In genomic region chr14:121108439-121109115, GRCm38 (mm10) we compare ENCODE assay signal across 7 mouse cellular contexts.
DNase-seq lines count a peak whose midpoint lies in the region; ATAC-seq and TF ChIP-seq lines count a peak whose summit lies in the region.

No protein-coding gene starts in this region.

- H3K9ac ChIP-seq in embryonic facial prominence, embryonic 14.5 days (ENCODE audit: low read depth, low read length), result no peak overlapping the region
- no peak overlapping the region for H3K9ac ChIP-seq in intestine, embryonic 15.5 days
- no peak overlapping the region for H3K9ac ChIP-seq in lung, embryonic 14.5 days

- peak overlapping the region; percentile 54; the same call in 1 of the 2 replicates for H3K27ac ChIP-seq in cortical plate, adult 2 months (ENCODE audit: insufficient read depth, low read length)
- peak overlapping the region; percentile 89 for H3K27ac ChIP-seq in embryonic facial prominence, embryonic 14.5 days (replicated peaks; ENCODE audit: low read depth, low read length)
- H3K27ac ChIP-seq in intestine, embryonic 15.5 days, result peak overlapping the region; percentile 72
- H3K27ac ChIP-seq in lung, embryonic 14.5 days (ENCODE audit: low read depth), result peak overlapping the region; percentile 90

- peaks cover 7% of the 10 kb centered on the region for H3K4me1 ChIP-seq in cortical plate, adult 2 months (ENCODE audit: control insufficient read depth, insufficient read depth, low read length)
- peaks cover 55% of the 10 kb centered on the region for H3K4me1 ChIP-seq in embryonic facial prominence, embryonic 14.5 days (ENCODE audit: control insufficient read depth, insufficient read depth, low read length)
- H3K4me1 ChIP-seq in intestine, embryonic 15.5 days (replicated peaks), result peaks cover 53% of the 10 kb centered on the region
- peaks cover 30% of the 10 kb centered on the region for H3K4me1 ChIP-seq in lung, embryonic 14.5 days (ENCODE audit: insufficient read depth)

- no peak for TF ChIP-seq POLR2A in cortical plate, adult 2 months (IDR thresholded peaks at IDR 0.05; ENCODE audit: extremely low read depth, insufficient read depth, low read length)

- no peak for TF ChIP-seq CTCF in cortical plate, adult 2 months (IDR thresholded peaks at IDR 0.05; ENCODE audit: extremely low read depth, insufficient read depth, low read length)
- no peak for TF ChIP-seq CTCF in lung, embryonic 14.5 days (IDR thresholded peaks at IDR 0.05; ENCODE audit: low read depth)

- no peaks in the 10 kb centered on the region for H3K9me3 ChIP-seq in embryonic facial prominence, embryonic 14.5 days (ENCODE audit: control insufficient read depth, low read length)
- no peaks in the 10 kb centered on the region for H3K9me3 ChIP-seq in intestine, embryonic 15.5 days
- H3K9me3 ChIP-seq in lung, embryonic 14.5 days (ENCODE audit: low read depth, low read length), result no peaks in the 10 kb centered on the region

- 0 out of 2 replicates have a peak, but pooled peaks cover 4% of the 10 kb centered on the region for H3K36me3 ChIP-seq in embryonic facial prominence, embryonic 14.5 days (ENCODE audit: control insufficient read depth, insufficient read depth, low read length)
- H3K36me3 ChIP-seq in intestine, embryonic 15.5 days, result no peaks in the 10 kb centered on the region
- H3K36me3 ChIP-seq in lung, embryonic 14.5 days (ENCODE audit: insufficient read depth), result no peaks in the 10 kb centered on the region

- H3K4me2 ChIP-seq in embryonic facial prominence, embryonic 14.5 days (ENCODE audit: low read depth, low read length), result peak overlapping the region; percentile 10; the same call in 1 of the 2 replicates
- peak overlapping the region; percentile 5; the same call in 1 of the 2 replicates for H3K4me2 ChIP-seq in intestine, embryonic 15.5 days (replicated peaks)
- H3K4me2 ChIP-seq in lung, embryonic 14.5 days, result peak overlapping the region; percentile 37

- ATAC-seq in embryonic facial prominence, embryonic 14.5 days (ENCODE audit: low read depth), result peak; percentile 28; the same call in 1 of the 2 replicates
- ATAC-seq in intestine, embryonic 15.5 days, result peak; percentile 40; the same call in 1 of the 2 replicates
- ATAC-seq in lung, embryonic 14.5 days (ENCODE audit: insufficient read depth), result peak; percentile 76

- WGBS in embryonic facial prominence, embryonic 14.5 days, result 6% methylated on average over 8 of the region's 8 CpGs
- 5% methylated on average over 8 of the region's 8 CpGs for WGBS in intestine, embryonic 15.5 days
- WGBS in lung, embryonic 14.5 days, result 6% methylated on average over 8 of the region's 8 CpGs

- H3K27me3 ChIP-seq in embryonic facial prominence, embryonic 14.5 days (replicated peaks; ENCODE audit: control insufficient read depth, insufficient read depth, low read length), result no peaks in the 10 kb centered on the region
- H3K27me3 ChIP-seq in intestine, embryonic 15.5 days (replicated peaks), result no peaks in the 10 kb centered on the region
- H3K27me3 ChIP-seq in lung, embryonic 14.5 days (ENCODE audit: insufficient read depth, low read length), result no peaks in the 10 kb centered on the region

- no peak overlapping the region for H3K4me3 ChIP-seq in cortical plate, adult 2 months (ENCODE audit: insufficient read depth, low read length)
- no peak overlapping the region for H3K4me3 ChIP-seq in embryonic facial prominence, embryonic 14.5 days (ENCODE audit: low read depth, low read length)
- H3K4me3 ChIP-seq in intestine, embryonic 15.5 days (replicated peaks), result no peak overlapping the region
- H3K4me3 ChIP-seq in lung, embryonic 14.5 days (ENCODE audit: low read depth, low read length), result no peak overlapping the region

- DNase-seq in embryonic facial prominence, embryonic 14.5 days (ENCODE audit: low spot score), result peak; percentile 85
- DNase-seq in lung, embryonic 14.5 days, result peak; percentile 84
- DNase-seq in B cell, adult 2 months, result no peak
- no peak for DNase-seq in right cerebral cortex, postnatal 4 days
- no peak for DNase-seq in frontal cortex, postnatal 14 days (ENCODE audit: low spot score in 2 of 2)

Comparison
In these comparisons a context has a peak if more than half of its experiments do, and no peak if none do; other contexts are left out.
1. DNase-seq: peak in embryonic facial prominence, embryonic 14.5 days (single experiment) and lung, embryonic 14.5 days (single experiment); none in B cell, adult 2 months (0 of 2), right cerebral cortex, postnatal 4 days (single experiment) and frontal cortex, postnatal 14 days (0 of 2).
2. Peak in every context shown above with its lines, with median percentiles within 50 percentile points of each other: H3K27ac ChIP-seq, ATAC-seq and H3K4me2 ChIP-seq.